Mouse (Mus musculus): ENCODE measurements around the gene Raver1. TPM values are rescaled to one million over a fixed set of nuclear protein-coding genes. Genes with fewer than 3 reads are reported as not detected.

Gene Raver1
- polyA plus RNA-seq, 1 experiment, result 60.7 TPM

DNA sequence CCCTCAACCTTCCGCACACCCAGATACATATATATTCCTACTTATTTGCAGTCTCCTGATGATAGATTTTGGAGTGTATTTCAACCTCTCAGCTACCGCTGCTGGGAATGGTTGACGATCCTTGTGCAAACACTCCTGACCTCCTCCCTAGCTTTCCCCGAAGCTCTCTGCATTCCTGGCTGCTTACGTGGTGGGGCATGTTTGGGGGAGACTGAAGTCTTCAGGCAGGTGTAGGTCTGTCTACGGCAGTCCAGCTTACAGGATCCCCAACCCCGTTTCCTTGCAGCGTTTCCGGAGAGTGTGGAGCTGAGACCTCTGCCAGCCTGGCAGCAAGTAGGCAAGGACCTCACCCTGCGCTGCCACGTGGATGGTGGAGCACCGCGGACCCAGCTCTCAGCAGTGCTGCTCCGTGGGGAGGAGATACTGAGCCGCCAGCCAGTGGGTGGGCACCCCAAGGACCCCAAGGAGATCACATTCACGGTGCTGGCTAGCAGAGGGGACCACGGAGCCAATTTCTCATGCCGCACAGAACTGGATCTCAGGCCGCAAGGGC lies 66.5 kb downstream of the Raver1 start:
- no peaks in the 10 kb centered on the region for H3K9me3 ChIP-seq (replicated peaks; ENCODE audit: control insufficient read depth, insufficient read depth, low read length, poor library complexity, severe bottlenecking)
- no peak overlapping the region for H3K27ac ChIP-seq (ENCODE audit: insufficient read depth, low read length)
- no peak for TF ChIP-seq POLR2A (IDR thresholded peaks at IDR 0.05; ENCODE audit: insufficient read depth, low read length)
- no peak for TF ChIP-seq CTCF (IDR thresholded peaks at IDR 0.05; ENCODE audit: low read depth, low read length)
- no peak for TF ChIP-seq EP300 (IDR thresholded peaks at IDR 0.05; ENCODE audit: insufficient read depth, low read depth, low read length)
- H3K4me3 ChIP-seq (ENCODE audit: low read depth, low read length), result no peak overlapping the region
- peaks cover 9% of the 10 kb centered on the region for H3K4me1 ChIP-seq (ENCODE audit: control insufficient read depth, insufficient read depth, low read length)
- no peaks in the 10 kb centered on the region for H3K27me3 ChIP-seq (ENCODE audit: control insufficient read depth, insufficient read depth, low read length, poor library complexity, severe bottlenecking)
- no peak overlapping the region for H3K9ac ChIP-seq (ENCODE audit: low read depth, poor library complexity, severe bottlenecking)
- peaks cover 9% of the 10 kb centered on the region for H3K36me3 ChIP-seq (ENCODE audit: control insufficient read depth, insufficient read depth, low read length, poor library complexity, severe bottlenecking)

Other genes starting within 250 kb of the Raver1 start
- gene A230050P20Rik, start 223.4 kb downstream of the Raver1 start, polyA plus RNA-seq (2011; ENCODE audit: insufficient read depth, insufficient read length, low read depth, missing spikeins), result 20.5 and 23.9 TPM in 2 replicates
- 1.3 and 2.0 TPM in 2 replicates for gene Angptl6, start 212.3 kb downstream of the Raver1 start, polyA plus RNA-seq (2011; ENCODE audit: insufficient read depth, insufficient read length, low read depth, missing spikeins)
- gene Ppan, start 203.8 kb downstream of the Raver1 start, polyA plus RNA-seq (2011; ENCODE audit: insufficient read depth, insufficient read length, low read depth, missing spikeins), result 76.9 and 81.2 TPM in 2 replicates
- 206 and 216 TPM in 2 replicates for gene Eif3g, start 193.4 kb downstream of the Raver1 start, polyA plus RNA-seq (2011; ENCODE audit: insufficient read depth, insufficient read length, low read depth, missing spikeins)
- gene Dnmt1, start 132.1 kb downstream of the Raver1 start, polyA plus RNA-seq (2011; ENCODE audit: insufficient read depth, insufficient read length, low read depth, missing spikeins), result 115 and 120 TPM in 2 replicates
- 14.1 and 19.9 TPM in 2 replicates for gene S1pr2, start 115.2 kb downstream of the Raver1 start, polyA plus RNA-seq (2011; ENCODE audit: insufficient read depth, insufficient read length, low read depth, missing spikeins)
- gene Mrpl4, start 89.3 kb downstream of the Raver1 start, polyA plus RNA-seq (2011; ENCODE audit: insufficient read depth, insufficient read length, low read depth, missing spikeins), result 45.1 and 50.9 TPM in 2 replicates
- 24.9 and 25.7 TPM in 2 replicates for gene Icam1, start 76.0 kb downstream of the Raver1 start, polyA plus RNA-seq (2011; ENCODE audit: insufficient read depth, insufficient read length, low read depth, missing spikeins)
- 1.3 TPM in 1 of 2 replicates, not detected in the other for gene Icam4, start 62.6 kb downstream of the Raver1 start, polyA plus RNA-seq (2011; ENCODE audit: insufficient read depth, insufficient read length, low read depth, missing spikeins)
- gene Icam5, start 59.9 kb downstream of the Raver1 start, polyA plus RNA-seq (2011; ENCODE audit: insufficient read depth, insufficient read length, low read depth, missing spikeins), result 0.94 and 1.3 TPM in 2 replicates
- gene Zglp1, start 24.9 kb downstream of the Raver1 start, polyA plus RNA-seq (2011; ENCODE audit: insufficient read depth, insufficient read length, low read depth, missing spikeins), result 2.5 TPM in 1 of 2 replicates, not detected in the other
- 1.0 and 1.4 TPM in 2 replicates for gene Gm49373, start 18.9 kb downstream of the Raver1 start, polyA plus RNA-seq (2011; ENCODE audit: insufficient read depth, insufficient read length, low read depth, missing spikeins)
- 25.9 and 38.8 TPM in 2 replicates for gene Fdx1l, start 18.4 kb downstream of the Raver1 start, polyA plus RNA-seq (2011; ENCODE audit: insufficient read depth, insufficient read length, low read depth, missing spikeins)
- 4.7 and 6.3 TPM in 2 replicates for gene Gm38431, start within 50 bp of the Raver1 start, polyA plus RNA-seq (2011; ENCODE audit: insufficient read depth, insufficient read length, low read depth, missing spikeins)
- 15.5 and 17.8 TPM in 2 replicates for gene Tyk2, start 39.2 kb upstream of the Raver1 start, polyA plus RNA-seq (2011; ENCODE audit: insufficient read depth, insufficient read length, low read depth, missing spikeins)
- 164 and 171 TPM in 2 replicates for gene Cdc37, start 58.0 kb upstream of the Raver1 start, polyA plus RNA-seq (2011; ENCODE audit: insufficient read depth, insufficient read length, low read depth, missing spikeins)
- 9.5 and 10.4 TPM in 2 replicates for gene Pde4a, start 73.7 kb upstream of the Raver1 start, polyA plus RNA-seq (2011; ENCODE audit: insufficient read depth, insufficient read length, low read depth, missing spikeins)
- 19.5 and 19.6 TPM in 2 replicates for gene Keap1, start 147.4 kb upstream of the Raver1 start, polyA plus RNA-seq (2011; ENCODE audit: insufficient read depth, insufficient read length, low read depth, missing spikeins)
- 0.40 and 0.44 TPM in 2 replicates for gene S1pr5, start 156.4 kb upstream of the Raver1 start, polyA plus RNA-seq (2011; ENCODE audit: insufficient read depth, insufficient read length, low read depth, missing spikeins)
- gene Atg4d, start 173.3 kb upstream of the Raver1 start, polyA plus RNA-seq (2011; ENCODE audit: insufficient read depth, insufficient read length, low read depth, missing spikeins), result 18.8 and 22.3 TPM in 2 replicates
- 35.9 and 41.7 TPM in 2 replicates for gene Kri1, start 196.0 kb upstream of the Raver1 start, polyA plus RNA-seq (2011; ENCODE audit: insufficient read depth, insufficient read length, low read depth, missing spikeins)
- 11.6 and 12.4 TPM in 2 replicates for gene Cdkn2d, start 199.4 kb upstream of the Raver1 start, polyA plus RNA-seq (2011; ENCODE audit: insufficient read depth, insufficient read length, low read depth, missing spikeins)
- gene Ap1m2, start 220.3 kb upstream of the Raver1 start, polyA plus RNA-seq (2011; ENCODE audit: insufficient read depth, insufficient read length, low read depth, missing spikeins), result 83.3 and 87.8 TPM in 2 replicates
- 64.9 and 66.4 TPM in 2 replicates for gene Slc44a2, start 228.7 kb upstream of the Raver1 start, polyA plus RNA-seq (2011; ENCODE audit: insufficient read depth, insufficient read length, low read depth, missing spikeins)